Mouse (Mus musculus): ENCODE measurements around the gene Sik1. TPM values are rescaled to one million over a fixed set of nuclear protein-coding genes. Genes with fewer than 3 reads are reported as not detected.

Sik1 gene
- polyA plus RNA-seq (2017; shearing (Covaris generic)), result 10 to 100 TPM; 10.4 to 17.8 TPM

GRCm38 (mm10) chr17:31855597-31856518 lies at the start of gene Sik1:
Gene Sik1, minus strand, starts transcription at chr17:31855804.

Other genes starting within 250 kb of the Sik1 start
- gene Cbs, start 218.6 kb downstream of the Sik1 start, polyA plus RNA-seq (2017; shearing (Covaris generic)), result under 1 TPM; 0.28 to 0.50 TPM
- gene U2af1, start 196.9 kb downstream of the Sik1 start, polyA plus RNA-seq (2017; shearing (Covaris generic)), result 100 to 1,000 TPM; 194 to 226 TPM
- gene Cryaa, start 178.0 kb downstream of the Sik1 start, polyA plus RNA-seq (2017; shearing (Covaris generic)), result not detected
- gene Rrp1b, start 180.3 kb upstream of the Sik1 start, polyA plus RNA-seq (2017; shearing (Covaris generic)), result 10 to 100 TPM; 46.8 to 58.8 TPM
- gene Hsf2bp, start 180.5 kb upstream of the Sik1 start, polyA plus RNA-seq (2017; shearing (Covaris generic)), result 1 to 10 TPM in 1 of 2 experiments, under 1 TPM in 1; 0.43 to 1.2 TPM

All from inflammation-experienced regulatory T-cells (primary cell).